Mouse (Mus musculus): ENCODE results near the gene Bean1.

GRCm38 (mm10) chr8:104145981-104146689 lies 24.1 kb upstream of the Bean1 start:
- TF ChIP-seq CTCF (IDR thresholded peaks at IDR 0.05; ENCODE audit: insufficient read depth, low read depth, low read length) (peak; percentile 37), POLR2A (IDR thresholded peaks at IDR 0.05; ENCODE audit: insufficient read depth, low read depth, low read length) (no peak)
